Mouse (Mus musculus): Measurements from ENCODE around the gene Dpp9. TPM values are rescaled to one million over a fixed set of nuclear protein-coding genes. Genes with fewer than 3 reads are reported as not detected.

The Dpp9 gene
- polyA plus RNA-seq, 1 experiment from 2014 or later = 45.0 TPM

- Histone ChIP-seq H3K9me3 (ENCODE audit: low read length) (no peaks in the 10 kb centered on the region), H3K27ac (ENCODE audit: low read length) (no peak overlapping the region), H3K27me3 (ENCODE audit: insufficient read depth, low read length) (peaks cover 83% of the 10 kb centered on the region), H3K4me3 (ENCODE audit: low read length) (peak overlapping the region; percentile 14), H3K9ac (replicated peaks; ENCODE audit: low read length) (no peak overlapping the region), H3K4me1 (ENCODE audit: insufficient read depth, low read length) (no peaks in the 10 kb centered on the region), H3K4me2 (replicated peaks; ENCODE audit: low read depth, low read length) (peak overlapping the region; percentile 33), H3K36me3 (ENCODE audit: insufficient read depth, low read length) (no peaks in the 10 kb centered on the region)
- 2% methylated on average over 30 of the region's 30 CpGs for WGBS
- peak; percentile 18; the same call in 1 of the 2 replicates for ATAC-seq (ENCODE audit: low FRiP score, low TSS enrichment)
Measured at GRCm38 (mm10) chr17:56148790-56149618, 69.7 kb downstream of the Dpp9 start.

- Histone ChIP-seq H3K4me1 (ENCODE audit: insufficient read depth, low read length) (no peaks in the 10 kb centered on the region), H3K27me3 (ENCODE audit: insufficient read depth, low read length) (peaks cover 88% of the 10 kb centered on the region)
- 0 out of 2 replicates have a peak, but pooled peaks have one; percentile 11 for ATAC-seq (ENCODE audit: low FRiP score, low TSS enrichment)
Measured at GRCm38 (mm10) chr17:56148280-56148679, 70.4 kb downstream of the Dpp9 start.

GRCm38 (mm10) chr17:56147420-56147819, 71.3 kb downstream of the Dpp9 start:
- Histone ChIP-seq H3K36me3 (ENCODE audit: insufficient read depth, low read length) (no peaks in the 10 kb centered on the region), H3K27ac (ENCODE audit: low read length) (no peak overlapping the region), H3K9ac (replicated peaks; ENCODE audit: low read length) (no peak overlapping the region), H3K4me2 (replicated peaks; ENCODE audit: low read depth, low read length) (no peak overlapping the region), H3K27me3 (ENCODE audit: insufficient read depth, low read length) (peaks cover 87% of the 10 kb centered on the region), H3K4me3 (ENCODE audit: low read length) (no peak overlapping the region), H3K4me1 (ENCODE audit: insufficient read depth, low read length) (peaks cover 2% of the 10 kb centered on the region), H3K9me3 (ENCODE audit: low read length) (no peaks in the 10 kb centered on the region)
- 50% methylated on average over 12 of the region's 12 CpGs for WGBS
- no peak for ATAC-seq (ENCODE audit: low FRiP score, low TSS enrichment)

More at GRCm38 (mm10) chr17:56148280-56148679, 70.4 kb downstream of the Dpp9 start:
- Histone ChIP-seq H3K4me3 (ENCODE audit: low read length) (peak overlapping the region; percentile 14), H3K9me3 (ENCODE audit: low read length) (no peaks in the 10 kb centered on the region), H3K36me3 (ENCODE audit: insufficient read depth, low read length) (no peaks in the 10 kb centered on the region), H3K9ac (replicated peaks; ENCODE audit: low read length) (no peak overlapping the region), H3K27ac (ENCODE audit: low read length) (no peak overlapping the region), H3K4me2 (replicated peaks; ENCODE audit: low read depth, low read length) (peak overlapping the region; percentile 33)
- 21% methylated on average over 9 of the region's 9 CpGs for WGBS

- H3K4me2 ChIP-seq (replicated peaks; ENCODE audit: low read depth, low read length) = no peak overlapping the region
- no peaks in the 10 kb centered on the region for H3K9me3 ChIP-seq (ENCODE audit: low read length)
- H3K4me3 ChIP-seq (ENCODE audit: low read length) = no peak overlapping the region
- WGBS = 18% methylated on average over 9 of the region's 9 CpGs
- peaks cover 14% of the 10 kb centered on the region for H3K4me1 ChIP-seq (ENCODE audit: insufficient read depth, low read length)
- H3K36me3 ChIP-seq (ENCODE audit: insufficient read depth, low read length) = no peaks in the 10 kb centered on the region
- ATAC-seq (ENCODE audit: low FRiP score, low TSS enrichment) = no peak
- H3K9ac ChIP-seq (replicated peaks; ENCODE audit: low read length) = no peak overlapping the region
- no peak overlapping the region for H3K27ac ChIP-seq (ENCODE audit: low read length)
- peaks cover 95% of the 10 kb centered on the region for H3K27me3 ChIP-seq (ENCODE audit: insufficient read depth, low read length)
Measured at GRCm38 (mm10) chr17:56146131-56146530, 72.6 kb downstream of the Dpp9 start.

GRCm38 (mm10) chr17:56144546-56144945, 74.2 kb downstream of the Dpp9 start:
- peaks cover 17% of the 10 kb centered on the region for H3K4me1 ChIP-seq (ENCODE audit: insufficient read depth, low read length)
- ATAC-seq (ENCODE audit: low FRiP score, low TSS enrichment) = no peak
- H3K9ac ChIP-seq (replicated peaks; ENCODE audit: low read length) = no peak overlapping the region
- H3K27ac ChIP-seq (ENCODE audit: low read length) = no peak overlapping the region
- no peaks in the 10 kb centered on the region for H3K36me3 ChIP-seq (ENCODE audit: insufficient read depth, low read length)
- H3K4me2 ChIP-seq (replicated peaks; ENCODE audit: low read depth, low read length) = no peak overlapping the region
- H3K9me3 ChIP-seq (ENCODE audit: low read length) = no peaks in the 10 kb centered on the region
- 76% methylated on average over 9 of the region's 9 CpGs for WGBS
- peaks cover 94% of the 10 kb centered on the region for H3K27me3 ChIP-seq (ENCODE audit: insufficient read depth, low read length)
- no peak overlapping the region for H3K4me3 ChIP-seq (ENCODE audit: low read length)

- no peaks in the 10 kb centered on the region for H3K36me3 ChIP-seq (ENCODE audit: insufficient read depth, low read length)
- peak overlapping the region; percentile 63 for H3K4me2 ChIP-seq (replicated peaks; ENCODE audit: low read depth, low read length)
- no peaks in the 10 kb centered on the region for H3K9me3 ChIP-seq (ENCODE audit: low read length)
- peak overlapping the region; percentile 47 for H3K9ac ChIP-seq (replicated peaks; ENCODE audit: low read length)
- under 1% methylated on average over 44 of the region's 47 CpGs for WGBS
- H3K27ac ChIP-seq (ENCODE audit: low read length) = no peak overlapping the region
- peaks cover 77% of the 10 kb centered on the region for H3K27me3 ChIP-seq (ENCODE audit: insufficient read depth, low read length)
- no peak for ATAC-seq (ENCODE audit: low FRiP score, low TSS enrichment)
- H3K4me3 ChIP-seq (ENCODE audit: low read length) = peak overlapping the region; percentile 43
- peaks cover 29% of the 10 kb centered on the region for H3K4me1 ChIP-seq (ENCODE audit: insufficient read depth, low read length)
Measured at GRCm38 (mm10) chr17:56141702-56142605, 76.8 kb downstream of the Dpp9 start.

GRCm38 (mm10) chr17:56139858-56140595, 78.7 kb downstream of the Dpp9 start, which contains the start of gene Sema6b:
Gene Sema6b, minus strand, starts transcription at chr17:56140343.
- ATAC-seq (ENCODE audit: low FRiP score, low TSS enrichment) = peak; percentile 36
- Histone ChIP-seq H3K4me1 (ENCODE audit: insufficient read depth, low read length) (peaks cover 29% of the 10 kb centered on the region), H3K9ac (replicated peaks; ENCODE audit: low read length) (peak within 1 kb of the TSS; percentile 67), H3K36me3 (ENCODE audit: insufficient read depth, low read length) (no peaks in the 10 kb centered on the region), H3K9me3 (ENCODE audit: low read length) (no peaks in the 10 kb centered on the region), H3K4me2 (replicated peaks; ENCODE audit: low read depth, low read length) (peak within 1 kb of the TSS; percentile 100), H3K27ac (ENCODE audit: low read length) (no peak within 1 kb of the TSS), H3K4me3 (ENCODE audit: low read length) (peak within 1 kb of the TSS; percentile 64), H3K27me3 (ENCODE audit: insufficient read depth, low read length) (peaks cover 59% of the 10 kb centered on the region)
- WGBS = 2% methylated on average over 62 of the region's 79 CpGs

- no peaks in the 10 kb centered on the region for H3K9me3 ChIP-seq (ENCODE audit: low read length)
- H3K4me3 ChIP-seq (ENCODE audit: low read length) = peak overlapping the region; percentile 64
- no peak overlapping the region for H3K27ac ChIP-seq (ENCODE audit: low read length)
- peaks cover 29% of the 10 kb centered on the region for H3K4me1 ChIP-seq (ENCODE audit: insufficient read depth, low read length)
- peaks cover 53% of the 10 kb centered on the region for H3K27me3 ChIP-seq (ENCODE audit: insufficient read depth, low read length)
- H3K4me2 ChIP-seq (replicated peaks; ENCODE audit: low read depth, low read length) = peak overlapping the region; percentile 100
- ATAC-seq (ENCODE audit: low FRiP score, low TSS enrichment) = no peak
- H3K36me3 ChIP-seq (ENCODE audit: insufficient read depth, low read length) = no peaks in the 10 kb centered on the region
- WGBS = 8% methylated on average over 17 of the region's 21 CpGs
- H3K9ac ChIP-seq (replicated peaks; ENCODE audit: low read length) = peak overlapping the region; percentile 67
Measured at GRCm38 (mm10) chr17:56139355-56139754, 79.3 kb downstream of the Dpp9 start.
